Mouse (Mus musculus): Measurements from ENCODE around the gene Oca2.

GRCm38 (mm10) chr7:56388295-56388694 is 148.7 kb downstream of the Oca2 start:
- no peak for TF ChIP-seq CTCF (IDR thresholded peaks at IDR 0.05; ENCODE audit: low read depth, low read length)
- TF ChIP-seq GATA2 (IDR thresholded peaks at IDR 0.05; ENCODE audit: borderline replicate concordance, low read depth, low read length), result no peak
- no peak for TF ChIP-seq GATA1 (IDR thresholded peaks at IDR 0.05; ENCODE audit: borderline replicate concordance, low read length)
- TF ChIP-seq TAL1 (conservative IDR thresholded peaks at IDR 0.05; ENCODE audit: low read depth, low read length), result no peak
- TF ChIP-seq POLR2AphosphoS5 (IDR thresholded peaks at IDR 0.05; ENCODE audit: insufficient replicate concordance, low read depth, low read length), result no peak
